Mouse (Mus musculus) heart, adult 2 months (tissue): ENCODE results near the gene Magi2. TPM values are rescaled to one million over a fixed set of nuclear protein-coding genes. Genes with fewer than 3 reads are reported as not detected.

Source experiments
- DNase-seq, 2 experiments: peaks; one replicate each; pipeline ENCODE4 v3.0.0; 2021
- H3K27ac ChIP-seq: fragments of 200-600 bp; 2 replicates; pipeline ENCODE4 v1.8.1; 2022
- H3K27me3 ChIP-seq: fragments of 200-500 bp; 2 replicates; pipeline ENCODE4 v1.6.1; 2012; ENCODE audit warnings: mild to moderate bottlenecking, low read length, inconsistent platforms, mixed read lengths; ENCODE audit not compliant: control insufficient read depth, insufficient read depth
- H3K36me3 ChIP-seq: fragments of 200-500 bp; 2 replicates; pipeline ENCODE4 v1.6.1; 2012; ENCODE audit warnings: low read length, inconsistent platforms; ENCODE audit not compliant: control insufficient read depth, insufficient read depth
- H3K4me1 ChIP-seq: fragments of 200-500 bp; 2 replicates; pipeline ENCODE4 v1.6.1; 2011; ENCODE audit warnings: low read length; ENCODE audit not compliant: control insufficient read depth, insufficient read depth
- H3K4me3 ChIP-seq: fragments of 200-600 bp; 2 replicates; pipeline ENCODE4 v1.8.1; 2022
- H3K79me2 ChIP-seq: fragments of 200-500 bp; replicated peaks from 2 replicates; pipeline ENCODE4 v1.6.1; 2012; ENCODE audit warnings: mild to moderate bottlenecking, inconsistent platforms, low read length, moderate library complexity, mixed read lengths; ENCODE audit not compliant: control insufficient read depth, insufficient read depth
- H3K9ac ChIP-seq: fragments of 200-500 bp; 2 replicates; pipeline ENCODE4 v1.6.1; 2012; ENCODE audit warnings: low read depth, mild to moderate bottlenecking, control low read depth, inconsistent platforms, low read length, mixed read lengths
- CTCF ChIP-seq: fragments of 200-600 bp; IDR thresholded peaks from 2 replicates; pipeline ENCODE4 v1.8.1; 2022; ENCODE audit warnings: antibody characterized with exemption, mild to moderate bottlenecking, moderate library complexity
- EP300 ChIP-seq: fragments of 200-500 bp; IDR thresholded peaks from 2 replicates; pipeline ENCODE4 v1.6.1; 2011; ENCODE audit warnings: low read depth, low read length, control low read depth; ENCODE audit not compliant: insufficient read depth
- POLR2A ChIP-seq: fragments of 200-500 bp; IDR thresholded peaks from 2 replicates; pipeline ENCODE4 v1.6.1; 2011; ENCODE audit warnings: mild to moderate bottlenecking, low read depth, low read length, control low read depth; ENCODE audit not compliant: insufficient read depth
- WGBS: fragments of 180-500 bp; shearing (Covaris S2); methylation state at CpG from one replicate; pipeline ENCODE4 v1.1.7; 2018; 5-methylcytosine and 5-hydroxymethylcytosine counted together
- intact Hi-C: fragments of 180-260 bp; cut with DNase I; formaldehyde crosslinking; loops from one replicate; pipeline ENCODE4 v1.15.1; 2025
- polyA plus RNA-seq: library from polyadenylated mRNA; depleted of rRNA; stranded (reverse); fragments of >200 nt; gene quantifications from 2 replicates; pipeline ENCODE4 v1.2.3, GENCODE M21; 2012
- total RNA-seq, 2 experiments: library from RNA; stranded (reverse); gene quantifications; 2 replicates each; pipeline ENCODE4 v1.2.3; 2021

Magi2 gene
- total and polyA plus RNA-seq, 3 experiments: 2.0 to 8.2 (median 7.0) TPM

DNA sequence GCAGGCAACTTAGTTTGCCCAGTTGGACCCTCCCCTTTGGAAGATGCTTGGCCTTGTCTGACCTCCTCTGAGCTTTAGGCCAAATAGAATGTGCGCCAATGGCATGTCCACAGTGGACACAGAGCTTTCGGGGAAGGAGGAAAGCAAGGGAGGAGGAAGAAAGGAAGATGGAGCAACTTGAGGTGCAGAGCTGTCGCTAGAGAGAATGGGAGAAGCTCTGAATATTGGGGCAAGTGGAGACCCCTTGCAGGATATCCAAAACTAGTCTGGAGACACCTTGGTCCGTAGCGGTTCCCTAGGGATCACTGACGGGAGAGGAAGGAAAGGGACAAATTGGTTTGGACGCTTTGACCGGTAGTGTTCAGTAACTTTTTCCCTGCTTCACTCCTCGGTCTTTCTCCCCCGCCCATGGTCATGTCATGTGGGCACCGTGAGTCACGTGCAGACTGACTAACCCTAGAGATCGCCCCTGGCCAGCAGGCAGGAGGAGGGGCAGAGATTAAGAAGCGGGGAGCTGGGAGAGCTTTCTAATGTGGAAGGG, 1.0 kb downstream of the Magi2 start:
- 1% methylated on average over 14 of the region's 14 CpGs for WGBS
- peak; percentile 67 to 75 for DNase-seq
- no peaks in the 10 kb centered on the region for H3K79me2 ChIP-seq
- no peaks in the 10 kb centered on the region for H3K36me3 ChIP-seq
- intact Hi-C loops: loop anchor here (10.0 kb wide), 1 partner anchor 167 kb away; no protein-coding TSS in a partner anchor
- H3K4me3 ChIP-seq: peak overlapping the region; percentile 59
- H3K27me3 ChIP-seq: no peaks in the 10 kb centered on the region
- no peaks in the 10 kb centered on the region; the same call in 1 of the 2 replicates for H3K4me1 ChIP-seq
- H3K9ac ChIP-seq: peak overlapping the region; percentile 88
- TF ChIP-seq EP300: no peak
- TF ChIP-seq POLR2A: peak; percentile 76
- H3K27ac ChIP-seq: peak overlapping the region; percentile 78

DNA sequence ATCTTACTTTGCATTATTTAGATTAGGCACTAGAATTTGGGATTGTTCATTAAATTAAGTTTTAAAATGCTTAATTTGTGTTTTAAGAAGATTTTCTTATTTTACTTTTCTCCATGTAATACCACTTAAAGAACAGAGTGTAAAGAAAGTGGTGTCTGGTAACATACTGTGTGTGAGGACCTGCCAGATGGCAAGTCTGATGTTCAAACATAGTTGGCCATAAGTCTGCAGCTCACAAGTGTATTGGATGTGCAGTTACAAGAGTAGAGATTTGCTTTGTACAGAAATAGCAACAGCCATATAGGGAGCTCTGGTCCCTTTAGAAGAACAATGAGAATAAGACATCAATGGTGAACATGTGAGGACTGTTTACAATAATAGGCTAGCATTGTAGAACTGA, 15.0 kb downstream of the Magi2 start:
- intact Hi-C loops: no loop called here
- Histone ChIP-seq H3K4me3 (no peak overlapping the region), H3K36me3 (no peaks in the 10 kb centered on the region; the same call in 1 of the 2 replicates), H3K9ac (no peak overlapping the region), H3K27ac (no peak overlapping the region), H3K4me1 (no peaks in the 10 kb centered on the region), H3K27me3 (no peaks in the 10 kb centered on the region), H3K79me2 (no peaks in the 10 kb centered on the region)
- TF ChIP-seq POLR2A: no peak
- DNase-seq: no peak

DNA sequence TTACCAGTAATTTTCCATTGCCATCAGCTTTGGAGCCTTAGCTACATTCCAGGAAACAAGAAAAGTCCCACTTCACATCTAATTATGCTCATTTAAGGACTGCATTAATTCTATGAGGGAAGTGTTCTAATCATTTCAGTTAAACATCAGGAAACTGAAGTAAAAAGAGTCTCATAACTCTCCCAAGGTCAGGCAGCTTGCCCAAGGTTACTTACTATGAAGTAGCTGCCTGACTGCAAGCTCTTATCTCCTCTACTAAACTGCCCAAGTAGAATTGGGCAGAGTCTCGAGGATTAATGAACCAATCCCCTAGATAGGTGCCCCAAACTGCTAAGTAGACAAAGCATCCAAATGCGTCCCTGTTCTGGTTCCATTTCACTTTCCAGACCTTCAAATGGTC, 19.6 kb downstream of the Magi2 start:
- TF ChIP-seq CTCF: no peak
- TF ChIP-seq POLR2A: no peak
- no peak for TF ChIP-seq EP300

DNA sequence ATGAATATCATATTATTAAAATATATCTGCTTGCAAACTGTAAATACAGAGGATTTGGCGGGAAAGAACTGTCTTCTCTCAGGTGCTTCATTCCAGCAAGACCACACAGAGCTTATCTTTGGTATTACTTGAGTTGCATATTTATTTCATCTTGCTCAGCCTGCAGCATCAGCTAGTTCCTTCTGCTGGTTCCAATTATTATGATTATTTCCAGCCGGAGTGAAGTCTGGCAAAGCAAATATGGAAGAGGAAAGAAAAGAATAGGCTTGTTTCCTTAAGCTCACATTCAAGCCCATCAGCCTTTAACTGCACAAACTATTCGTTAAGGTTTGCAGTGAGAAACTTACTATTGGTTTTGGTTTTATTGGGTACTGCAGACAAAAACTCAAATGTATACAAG, 20.4 kb downstream of the Magi2 start:
- Histone ChIP-seq H3K9ac (no peak overlapping the region), H3K4me3 (no peak overlapping the region), H3K36me3 (no peaks in the 10 kb centered on the region; the same call in 1 of the 2 replicates), H3K27me3 (no peaks in the 10 kb centered on the region), H3K4me1 (no peaks in the 10 kb centered on the region), H3K79me2 (no peaks in the 10 kb centered on the region), H3K27ac (no peak overlapping the region)
- intact Hi-C loops: no loop called here
- no peak for TF ChIP-seq POLR2A
- TF ChIP-seq EP300: no peak
- DNase-seq: no peak
- 76% methylated on average over 3 of the region's 3 CpGs for WGBS

More for the DNA sequence above, 19.6 kb downstream of the Magi2 start:
- no peaks in the 10 kb centered on the region for H3K4me1 ChIP-seq
- no peaks in the 10 kb centered on the region for H3K79me2 ChIP-seq
- H3K27me3 ChIP-seq: no peaks in the 10 kb centered on the region
- no peak overlapping the region for H3K27ac ChIP-seq
- 30% methylated on average over 2 of the region's 2 CpGs for WGBS
- no peak overlapping the region for H3K4me3 ChIP-seq
- no peak for DNase-seq
- intact Hi-C loops: no loop called here
- no peaks in the 10 kb centered on the region; the same call in 1 of the 2 replicates for H3K36me3 ChIP-seq
- no peak overlapping the region for H3K9ac ChIP-seq

DNA sequence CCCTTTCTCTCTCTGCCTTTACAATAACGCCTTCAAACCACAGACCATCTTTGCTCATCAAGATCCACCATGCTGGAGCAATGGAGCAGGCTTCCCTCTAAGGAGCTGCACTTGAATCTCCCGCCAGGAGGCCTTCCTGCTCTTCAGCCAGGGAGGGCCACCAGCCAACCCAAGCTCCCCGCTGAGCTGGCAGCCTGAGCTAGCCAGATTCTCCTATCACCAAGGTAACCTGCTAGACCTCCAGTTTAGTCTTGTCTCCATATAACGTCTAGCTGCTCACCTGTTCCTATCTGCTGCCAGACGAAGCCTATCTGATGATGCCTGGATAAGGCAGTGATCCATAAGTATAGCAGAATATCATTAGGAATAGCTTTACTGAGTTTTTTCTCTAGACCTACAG, 36.0 kb downstream of the Magi2 start:
- WGBS: 51% methylated on average over 5 of the region's 5 CpGs
- intact Hi-C loops: no loop called here
- Histone ChIP-seq H3K36me3 (no peaks in the 10 kb centered on the region), H3K4me3 (no peak overlapping the region), H3K9ac (no peak overlapping the region), H3K27me3 (no peaks in the 10 kb centered on the region), H3K79me2 (no peaks in the 10 kb centered on the region), H3K27ac (no peak overlapping the region), H3K4me1 (no peaks in the 10 kb centered on the region)
- DNase-seq: no peak
- TF ChIP-seq EP300 (no peak), CTCF (no peak), POLR2A (no peak)

DNA sequence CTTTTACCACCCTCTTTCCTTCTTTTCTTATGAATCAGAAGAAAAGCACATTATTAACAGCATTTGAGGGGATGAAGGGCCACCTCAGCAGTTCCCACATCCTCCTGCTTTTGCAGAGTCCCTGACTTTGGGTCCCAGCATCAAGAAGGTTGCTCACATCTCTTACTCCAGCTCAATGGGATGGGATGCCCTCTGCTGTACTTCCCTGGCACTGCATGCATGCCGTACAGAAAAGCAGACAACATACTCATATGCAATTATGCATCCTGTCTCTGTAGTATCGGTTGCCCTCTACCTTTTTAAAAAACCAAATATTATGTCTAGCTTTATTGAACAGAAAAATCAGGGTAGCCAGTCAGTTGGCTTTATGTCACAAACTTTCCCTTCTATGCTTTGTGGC, 37.8 kb downstream of the Magi2 start:
- TF ChIP-seq EP300 (no peak), POLR2A (no peak), CTCF (peak; percentile 46)
- Histone ChIP-seq H3K4me3 (no peak overlapping the region), H3K79me2 (no peaks in the 10 kb centered on the region), H3K9ac (no peak overlapping the region), H3K4me1 (no peaks in the 10 kb centered on the region), H3K27ac (no peak overlapping the region), H3K36me3 (no peaks in the 10 kb centered on the region), H3K27me3 (no peaks in the 10 kb centered on the region)
- no peak for DNase-seq
- 73% methylated on average over 2 of the region's 2 CpGs for WGBS
- intact Hi-C loops: no loop called here
